Mouse (Mus musculus) stomach, postnatal 0 days (tissue): ENCODE data around the gene Mrpl24.

ENCODE experiments used
- CTCF ChIP-seq: IDR thresholded peaks from 2 replicates; pipeline ENCODE4 v1.5.1; 2016; ENCODE audit warnings: antibody characterized with exemption, low read depth, mild to moderate bottlenecking, moderate library complexity
- EP300 ChIP-seq: optimal IDR thresholded peaks from 2 replicates; pipeline ENCODE3; 2016; ENCODE audit warnings: antibody characterized with exemption

DNA sequence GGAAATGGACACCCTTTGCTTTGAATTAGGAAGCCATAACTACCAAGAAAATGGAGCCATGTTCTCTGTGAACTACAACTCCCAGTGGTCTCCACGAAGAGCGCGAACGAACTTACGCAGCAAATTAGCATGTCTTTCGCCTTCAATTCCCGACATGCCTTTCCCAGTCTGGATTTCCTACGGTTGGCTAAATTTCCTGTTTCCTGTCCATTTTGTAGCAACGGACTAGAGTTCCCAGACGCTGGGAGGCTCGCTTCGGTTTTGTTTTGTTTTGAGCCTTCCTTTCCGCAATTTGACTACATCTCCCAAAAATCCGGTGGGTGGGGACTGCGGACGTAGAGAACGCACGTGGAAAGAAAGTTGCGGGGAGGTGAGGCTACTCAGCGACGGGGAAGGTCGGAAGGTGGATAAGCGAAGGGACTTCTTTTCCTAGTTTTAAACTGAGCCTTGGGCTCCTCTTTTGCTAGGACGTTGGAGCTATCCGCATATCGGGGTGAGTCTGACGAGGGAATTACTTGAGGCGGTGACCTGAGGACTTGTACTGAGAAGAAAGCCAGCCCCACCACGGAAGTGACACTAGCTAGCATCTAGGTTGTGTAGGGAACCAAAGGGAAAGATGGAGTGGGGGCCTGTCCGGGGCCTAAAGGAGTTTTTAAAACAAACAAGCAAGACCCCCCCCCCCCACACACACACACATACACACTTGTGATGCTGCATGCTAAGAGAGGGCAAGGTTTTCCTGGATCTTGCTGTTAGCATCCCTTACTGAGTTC, at the start of gene Mrpl24:
- TF ChIP-seq CTCF (0 out of 2 replicates have a peak, but pooled peaks have one; percentile 4), EP300 (no peak)
